Mouse (Mus musculus) erythroblast, adult 5-6 weeks (primary cell): ENCODE measurements around the gene Nlk. TPM values are rescaled to one million over a fixed set of nuclear protein-coding genes. Genes with fewer than 3 reads are reported as not detected.

Source experiments
- ATAC-seq: replicated peaks from 2 replicates; pipeline ENCODE4 v1.8.0; 2016; ENCODE audit warnings: moderate number of reproducible peaks, mild to moderate bottlenecking, moderate TSS enrichment, inconsistent platforms; ENCODE audit not compliant: poor library complexity, low FRiP score, severe bottlenecking
- total RNA-seq, 2 experiments: library from RNA; stranded (forward) in 1 of 2; stranded (reverse) in 1 of 2; fragments of 150-400 nt in 1 of 2; fragments of 200-764, 138-1000 nt in 1 of 2; gene quantifications; 2 replicates each; pipeline versions ENCODE4 v1.2.3 to v1.2.4; 2015 to 2017; ENCODE audit warnings: low replicate concordance in 2 of 2

The Nlk gene
- total RNA-seq, 2 experiments from 2014 or later: 2.7 to 5.2 TPM

DNA sequence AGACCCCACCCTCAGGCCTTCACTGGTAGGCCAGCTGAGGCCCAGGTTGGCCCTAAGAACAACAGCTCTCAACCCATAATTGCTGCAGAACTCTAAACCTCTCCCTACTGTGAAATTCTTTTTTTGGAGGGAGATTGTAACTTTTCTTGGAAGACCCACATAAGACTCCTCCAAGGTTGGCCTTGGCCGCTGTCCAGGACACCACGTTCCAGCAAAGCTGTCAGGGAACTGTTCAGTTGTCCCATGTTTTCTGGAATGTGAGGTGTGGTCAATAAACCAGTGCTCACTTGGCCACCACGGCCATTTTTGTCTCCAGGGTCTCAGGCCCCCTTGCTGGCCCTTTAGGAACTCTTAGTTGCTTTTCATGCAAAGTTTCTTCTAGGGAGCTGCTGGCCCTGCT, 175.3 kb downstream of the Nlk start:
- ATAC-seq: no peak

DNA sequence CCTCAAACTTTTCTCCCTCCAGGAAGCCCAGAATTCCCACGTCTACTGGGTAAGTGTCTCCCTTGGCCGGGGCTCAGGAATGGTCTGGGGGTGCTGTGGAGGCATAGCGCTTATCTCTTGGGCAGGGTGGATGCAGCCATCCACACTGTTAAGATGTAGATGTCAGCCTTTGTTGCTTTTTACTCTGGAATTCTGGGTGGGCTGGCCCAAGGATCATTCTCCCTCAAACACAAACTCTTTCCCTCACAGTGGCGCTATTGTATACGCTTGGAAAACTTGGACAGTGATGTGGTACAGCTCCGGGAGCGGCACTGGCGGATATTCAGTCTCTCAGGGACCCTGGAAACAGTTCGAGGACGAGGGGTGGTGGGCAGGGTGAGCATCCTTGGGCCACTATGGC, 178.2 kb downstream of the Nlk start:
- ATAC-seq: no peak

Other genes with a start within 250 kb of the Nlk start
- 1.3 TPM in 1 of 2 replicates, not detected in the other for gene Slc46a1, start 231.7 kb downstream of the Nlk start, total RNA-seq (2015; ENCODE audit: low replicate concordance)
- gene Slc46a1, start 231.7 kb downstream of the Nlk start, total RNA-seq (2017; ENCODE audit: low replicate concordance): 0.84 TPM in 1 of 2 replicates, not detected in the other
- gene Sarm1, start 199.6 kb downstream of the Nlk start, total RNA-seq (2015; ENCODE audit: low replicate concordance): not detected in 2 replicates
- gene Sarm1, start 199.6 kb downstream of the Nlk start, total RNA-seq (2017; ENCODE audit: low replicate concordance): not detected in 2 replicates
- not detected in 2 replicates for gene Vtn, start 198.3 kb downstream of the Nlk start, total RNA-seq (2015; ENCODE audit: low replicate concordance)
- gene Vtn, start 198.3 kb downstream of the Nlk start, total RNA-seq (2017; ENCODE audit: low replicate concordance): not detected in 2 replicates
- gene Sebox, start 193.9 kb downstream of the Nlk start, total RNA-seq (2015; ENCODE audit: low replicate concordance): not detected in 2 replicates
- gene Sebox, start 193.9 kb downstream of the Nlk start, total RNA-seq (2017; ENCODE audit: low replicate concordance): not detected in 2 replicates
- gene Tmem199, start 185.2 kb downstream of the Nlk start, total RNA-seq (2015; ENCODE audit: low replicate concordance): 3.8 and 13.8 TPM in 2 replicates
- 4.0 and 5.3 TPM in 2 replicates for gene Tmem199, start 185.2 kb downstream of the Nlk start, total RNA-seq (2017; ENCODE audit: low replicate concordance)
- 6.9 and 17.5 TPM in 2 replicates for gene Poldip2, start 185.2 kb downstream of the Nlk start, total RNA-seq (2015; ENCODE audit: low replicate concordance)
- gene Poldip2, start 185.2 kb downstream of the Nlk start, total RNA-seq (2017; ENCODE audit: low replicate concordance): 7.8 and 13.4 TPM in 2 replicates
- 0.58 and 2.1 TPM in 2 replicates for gene Tnfaip1, start 161.0 kb downstream of the Nlk start, total RNA-seq (2015; ENCODE audit: low replicate concordance)
- gene Tnfaip1, start 161.0 kb downstream of the Nlk start, total RNA-seq (2017; ENCODE audit: low replicate concordance): 0.60 and 1.5 TPM in 2 replicates
- gene Ift20, start 161.0 kb downstream of the Nlk start, total RNA-seq (2015; ENCODE audit: low replicate concordance): 31.5 and 42.0 TPM in 2 replicates
- 49.2 and 62.7 TPM in 2 replicates for gene Ift20, start 161.0 kb downstream of the Nlk start, total RNA-seq (2017; ENCODE audit: low replicate concordance)
- gene Tmem97, start 146.6 kb downstream of the Nlk start, total RNA-seq (2015; ENCODE audit: low replicate concordance): 15.0 and 15.9 TPM in 2 replicates
- gene Tmem97, start 146.6 kb downstream of the Nlk start, total RNA-seq (2017; ENCODE audit: low replicate concordance): 3.5 and 7.2 TPM in 2 replicates
- gene Ccnq, start 54.4 kb upstream of the Nlk start, total RNA-seq (2015; ENCODE audit: low replicate concordance): 4.6 and 16.7 TPM in 2 replicates
- 4.7 and 6.6 TPM in 2 replicates for gene Ccnq, start 54.4 kb upstream of the Nlk start, total RNA-seq (2017; ENCODE audit: low replicate concordance)
- gene Lyrm9, start 129.2 kb upstream of the Nlk start, total RNA-seq (2015; ENCODE audit: low replicate concordance): 6.0 and 12.5 TPM in 2 replicates
- gene Lyrm9, start 129.2 kb upstream of the Nlk start, total RNA-seq (2017; ENCODE audit: low replicate concordance): 8.1 and 10.9 TPM in 2 replicates
- gene Nos2, start 223.4 kb upstream of the Nlk start, total RNA-seq (2015; ENCODE audit: low replicate concordance): not detected in 2 replicates
- gene Nos2, start 223.4 kb upstream of the Nlk start, total RNA-seq (2017; ENCODE audit: low replicate concordance): not detected in 2 replicates